Mouse (Mus musculus) layer of hippocampus, adult 11-12 months (tissue): ENCODE results near the gene Phactr4.

Source experiments
- DNase-seq: peaks from one replicate; pipeline ENCODE4 v3.0.0; 2022; ENCODE audit warnings: low spot score

The Phactr4 gene

DNA sequence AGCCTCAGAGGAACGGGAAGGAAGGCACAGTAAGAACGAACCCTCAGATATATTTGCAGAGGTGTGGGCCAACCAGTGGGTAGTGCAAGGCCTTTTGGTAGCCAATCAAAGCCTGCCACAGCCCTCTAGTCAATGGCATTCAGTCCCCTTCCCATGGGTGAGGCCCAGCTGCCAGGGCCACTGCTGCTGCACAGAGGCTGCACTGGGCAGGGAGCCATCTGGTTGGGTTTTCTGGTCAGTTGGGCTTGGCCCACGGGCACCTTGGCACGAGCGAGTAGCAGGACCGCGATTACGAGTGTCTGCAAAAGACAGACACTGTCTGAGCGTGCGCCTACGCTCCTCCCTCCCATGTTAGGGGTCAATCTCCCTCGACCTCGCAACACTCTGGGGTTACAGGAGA, 83.3 kb downstream of the Phactr4 start:
- DNase-seq: peak; percentile 36

DNA sequence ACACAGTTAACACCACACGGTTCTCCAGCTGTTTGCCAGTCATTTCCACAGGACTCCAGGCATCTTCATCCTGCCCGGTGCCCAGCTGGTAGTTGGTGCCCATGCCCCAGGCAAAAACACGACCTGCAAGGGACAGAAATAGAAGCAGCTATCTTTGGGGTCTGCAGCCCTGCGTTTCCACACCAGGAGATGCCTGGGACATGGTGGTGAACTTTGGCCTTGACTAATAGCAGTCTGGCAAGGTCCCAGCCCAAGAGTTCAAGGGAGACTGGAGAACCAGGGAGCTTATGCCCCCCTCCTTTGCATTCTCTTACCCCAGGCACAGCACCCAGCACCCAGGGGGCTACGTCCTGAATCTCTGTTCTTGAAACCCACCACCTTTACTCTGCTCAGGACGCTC, 89.4 kb downstream of the Phactr4 start:
- DNase-seq: no peak

- DNase-seq: no peak
Observed at GRCm38 (mm10) chr4:132331960-132332359, 90.3 kb downstream of the Phactr4 start.

DNA sequence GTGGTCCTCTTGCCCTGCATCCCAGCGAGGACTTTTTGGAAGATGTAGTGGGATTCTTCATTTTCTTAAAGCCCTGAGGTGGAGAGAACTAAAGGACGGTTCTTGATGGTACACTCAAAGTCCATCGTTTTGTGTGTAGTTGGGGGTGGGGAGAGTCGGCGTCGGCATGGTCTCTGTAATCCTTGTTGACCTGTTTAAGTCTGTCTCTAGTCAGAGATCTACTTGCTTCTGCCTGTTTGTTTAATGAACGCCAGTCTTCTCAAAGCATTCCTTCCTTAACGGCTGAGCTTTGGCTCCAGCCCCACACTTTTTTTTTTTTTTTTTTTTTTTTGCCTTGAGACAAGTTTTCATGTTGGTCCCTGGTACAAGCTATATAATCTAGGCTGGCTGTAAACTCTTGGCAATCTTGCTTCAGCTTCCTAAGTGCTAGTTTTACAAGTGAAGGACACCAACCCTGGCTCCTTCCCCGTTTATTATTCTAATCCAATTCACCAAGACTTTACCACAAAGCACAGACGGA, 92.4 kb downstream of the Phactr4 start:
- DNase-seq: no peak

GRCm38 (mm10) chr4:132329115-132329834, 93.0 kb downstream of the Phactr4 start, which contains the start of gene Trnau1ap:
Trnau1ap (minus strand) TSS chr4:132329538.
- DNase-seq: peak; percentile 84

DNA sequence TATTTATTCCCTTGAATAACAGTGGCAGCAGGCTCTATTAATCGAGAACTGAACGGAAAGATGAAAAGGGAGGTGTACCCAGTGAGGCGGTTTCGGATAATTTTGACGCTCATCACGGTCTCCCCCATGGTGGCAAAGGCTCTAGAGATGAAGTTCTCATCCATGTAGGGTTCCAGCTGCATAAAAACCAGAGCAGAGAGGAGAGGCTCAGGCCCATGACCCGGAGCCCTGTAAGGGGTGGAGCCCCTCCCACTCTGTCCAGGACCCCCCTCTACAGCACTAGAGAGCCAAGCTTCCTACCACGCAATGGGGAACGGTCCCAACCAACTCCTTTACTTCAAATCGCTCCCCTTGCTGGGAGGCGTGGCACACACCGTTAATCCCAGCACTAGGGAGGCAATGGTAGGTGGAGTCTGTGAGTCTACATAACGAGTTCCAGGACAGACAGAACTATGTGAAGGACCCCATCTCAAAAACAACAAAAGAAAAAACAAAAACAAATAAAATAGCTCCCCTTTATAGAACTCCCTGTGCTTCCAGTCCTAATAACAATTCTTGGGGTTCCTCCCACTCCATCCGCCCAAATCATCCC, 93.8 kb downstream of the Phactr4 start:
- no peak for DNase-seq

GRCm38 (mm10) chr4:132326481-132326880, 95.8 kb downstream of the Phactr4 start:
- no peak for DNase-seq

DNA sequence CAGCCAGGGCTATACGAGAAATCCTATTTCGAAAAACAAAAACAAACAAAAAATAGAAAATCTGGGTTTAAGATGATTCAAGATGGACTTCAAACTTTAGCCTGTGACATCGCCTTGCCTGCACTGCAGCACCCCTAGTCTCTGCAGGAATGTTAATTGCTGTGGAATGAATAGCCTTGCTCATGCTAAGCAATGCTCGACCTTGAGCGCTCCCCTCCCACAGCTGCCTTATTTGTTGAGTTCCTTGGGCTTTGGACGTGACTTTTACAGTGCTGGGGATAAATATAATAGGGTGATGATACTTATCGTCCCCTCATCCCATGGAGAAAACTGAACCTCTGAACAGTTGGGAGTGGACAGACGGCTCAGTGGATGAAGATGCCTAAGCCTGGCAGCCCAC, 106.6 kb downstream of the Phactr4 start:
- DNase-seq: no peak

DNA sequence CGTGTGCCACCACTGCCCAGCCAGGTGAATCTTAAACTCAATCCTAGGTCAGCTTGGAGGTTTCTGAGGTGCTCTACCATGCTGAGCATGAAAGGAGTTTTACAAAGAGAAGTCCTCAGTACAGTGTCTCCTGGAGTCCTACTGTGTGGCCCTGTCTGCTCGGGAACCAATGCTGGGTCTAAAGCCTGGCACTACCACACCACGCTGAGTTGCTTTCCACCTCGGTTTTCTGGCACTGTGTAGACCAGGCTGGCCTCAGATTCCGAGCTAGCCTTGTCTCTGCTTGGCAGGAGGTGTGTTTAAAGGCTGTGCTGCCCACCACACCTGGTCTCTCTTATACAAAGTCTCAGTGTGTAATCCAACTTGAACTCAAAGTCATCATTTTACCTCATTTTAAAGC, 109.7 kb downstream of the Phactr4 start:
- no peak for DNase-seq

- no peak for DNase-seq
Observed at GRCm38 (mm10) chr4:132311801-132312200, 110.5 kb downstream of the Phactr4 start.

- no peak for DNase-seq
Observed at GRCm38 (mm10) chr4:132311209-132311608, 111.1 kb downstream of the Phactr4 start.

DNA sequence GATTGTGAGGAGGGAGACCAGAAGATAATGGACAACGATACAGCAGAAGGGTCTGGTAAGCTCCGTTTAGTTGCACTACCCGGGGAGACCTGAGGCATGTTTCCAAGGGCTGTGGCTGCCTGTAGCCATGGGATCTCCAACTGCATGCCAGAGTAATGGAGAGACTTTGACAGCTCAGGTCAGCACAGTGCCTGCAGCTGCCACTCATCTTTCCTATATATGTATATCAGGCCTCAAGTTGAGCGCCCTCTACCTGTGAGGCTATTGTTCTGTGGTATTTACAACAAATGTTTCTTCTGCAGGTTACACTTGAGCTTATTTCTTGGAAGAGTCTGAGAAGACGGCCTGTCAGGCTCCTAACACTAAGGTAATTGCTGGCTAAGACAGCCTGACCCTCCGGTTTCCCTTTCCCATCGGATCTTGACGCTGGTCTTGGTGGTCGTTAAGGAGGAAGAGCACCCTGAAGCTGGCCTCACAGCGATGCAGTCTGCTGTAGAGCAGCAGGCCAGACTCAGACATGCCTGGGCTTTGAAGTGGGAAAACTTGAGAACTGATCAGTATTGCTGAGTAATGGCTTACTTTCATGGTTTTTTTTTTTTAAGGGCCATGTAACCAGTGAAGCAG, 112.3 kb downstream of the Phactr4 start:
- peak; percentile 58 for DNase-seq

DNA sequence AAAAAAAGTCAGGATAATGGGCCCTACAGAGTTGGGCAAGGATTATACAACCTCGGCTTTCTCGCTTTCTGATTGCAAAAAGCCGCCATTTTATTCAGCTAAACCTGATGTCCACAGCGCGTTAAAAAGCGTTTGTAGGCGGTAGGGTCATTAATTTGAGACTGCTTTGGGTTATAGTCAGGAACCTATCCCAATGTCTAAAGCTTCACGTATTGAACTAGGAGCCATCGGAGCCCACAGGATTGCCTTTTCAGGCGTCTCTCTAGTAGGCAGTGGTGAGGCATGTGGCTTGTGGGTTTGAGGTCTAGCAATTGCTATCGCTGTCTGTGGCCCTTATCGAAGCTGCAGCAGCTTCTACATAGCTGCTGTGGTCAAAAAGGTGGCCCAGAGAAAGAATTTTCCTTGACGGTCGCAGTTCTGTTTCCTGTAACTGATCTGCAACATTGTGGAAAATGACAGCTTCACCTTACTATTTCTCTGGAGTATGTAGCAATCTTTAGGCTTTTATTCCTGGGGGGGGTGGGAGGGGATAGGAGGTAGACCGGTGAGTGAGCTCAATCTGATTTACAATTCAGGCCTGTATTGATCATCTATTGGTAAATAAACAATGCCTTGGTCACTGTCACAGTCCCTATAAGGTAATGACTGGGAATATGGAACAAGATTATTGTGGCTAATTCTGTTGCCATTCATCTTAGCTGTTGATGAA, 113.0 kb downstream of the Phactr4 start:
- DNase-seq: peak; percentile 32

- DNase-seq: peak; percentile 93
Observed at GRCm38 (mm10) chr4:132308437-132309139, 113.7 kb downstream of the Phactr4 start.

DNA sequence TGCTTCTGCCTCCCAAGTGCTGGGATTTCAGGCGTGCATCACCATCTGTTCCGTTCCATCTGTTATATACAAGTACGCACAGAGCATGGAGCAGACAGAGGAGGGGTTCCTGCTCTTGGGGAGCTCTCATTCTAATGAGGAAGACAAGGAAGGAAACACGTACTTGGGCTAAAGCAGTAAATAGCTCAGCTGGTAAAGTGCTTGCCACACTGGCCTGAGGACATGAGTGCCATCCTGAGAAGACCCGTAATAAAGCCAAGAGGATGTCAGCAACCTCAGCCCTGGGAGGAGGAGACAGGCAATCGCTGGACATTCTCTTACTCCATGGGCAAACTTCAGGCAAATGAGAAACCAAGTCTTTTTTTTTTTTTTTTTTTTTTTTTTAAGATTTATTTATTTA, 116.3 kb downstream of the Phactr4 start:
- DNase-seq: no peak
